Mouse (Mus musculus): ENCODE results near the gene Prune1. TPM values are rescaled to one million over a fixed set of nuclear protein-coding genes. Genes with fewer than 3 reads are reported as not detected.

Gene Prune1
- polyA plus RNA-seq, 2 experiments = 21.8 to 31.5 TPM

DNA sequence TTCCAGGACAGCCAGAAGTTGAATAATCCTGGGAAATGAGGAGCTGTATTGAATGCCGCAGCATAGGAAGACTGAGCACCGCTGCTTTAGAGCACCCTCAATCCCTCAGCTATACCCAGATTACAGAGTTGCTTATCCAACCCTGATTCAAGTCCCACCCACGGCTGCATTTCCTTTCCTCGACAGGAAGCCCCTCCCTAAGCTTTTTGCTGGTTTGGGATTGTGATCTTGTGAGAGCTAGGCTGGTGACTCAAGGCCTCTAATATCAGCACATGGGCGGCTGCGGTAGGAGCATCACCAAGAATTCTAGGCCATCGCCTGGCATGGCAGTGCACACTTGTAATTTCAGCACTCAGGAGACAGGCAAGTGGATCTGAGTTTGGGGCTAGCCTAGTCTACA is 4.6 kb upstream of the Prune1 start:
- no peak for ATAC-seq (ENCODE audit: low FRiP score, low read depth)
- Histone ChIP-seq H3K4me2 (replicated peaks; ENCODE audit: low read depth, low read length, severe bottlenecking) (no peak overlapping the region), H3K4me3 (replicated peaks; ENCODE audit: low read length) (no peak overlapping the region), H3K27me3 (ENCODE audit: control insufficient read depth, insufficient read depth, low read length) (no peaks in the 10 kb centered on the region), H3K9ac (ENCODE audit: low read depth, low read length, severe bottlenecking) (no peak overlapping the region), H3K4me1 (ENCODE audit: control insufficient read depth, insufficient read depth, low read length) (peaks cover 9% of the 10 kb centered on the region), H3K9me3 (ENCODE audit: control insufficient read depth, low read length) (no peaks in the 10 kb centered on the region), H3K36me3 (ENCODE audit: control insufficient read depth, insufficient read depth, low read length) (peaks cover 39% of the 10 kb centered on the region), H3K27ac (replicated peaks; ENCODE audit: low read depth, low read length) (no peak overlapping the region)
- no peak for TF ChIP-seq POLR2A (IDR thresholded peaks at IDR 0.05; ENCODE audit: borderline replicate concordance, extremely low read depth, insufficient read depth, insufficient read length)
- DNase-seq (ENCODE audit: low spot score) = no peak
- WGBS = 89% methylated on average over 7 of the region's 7 CpGs

DNA sequence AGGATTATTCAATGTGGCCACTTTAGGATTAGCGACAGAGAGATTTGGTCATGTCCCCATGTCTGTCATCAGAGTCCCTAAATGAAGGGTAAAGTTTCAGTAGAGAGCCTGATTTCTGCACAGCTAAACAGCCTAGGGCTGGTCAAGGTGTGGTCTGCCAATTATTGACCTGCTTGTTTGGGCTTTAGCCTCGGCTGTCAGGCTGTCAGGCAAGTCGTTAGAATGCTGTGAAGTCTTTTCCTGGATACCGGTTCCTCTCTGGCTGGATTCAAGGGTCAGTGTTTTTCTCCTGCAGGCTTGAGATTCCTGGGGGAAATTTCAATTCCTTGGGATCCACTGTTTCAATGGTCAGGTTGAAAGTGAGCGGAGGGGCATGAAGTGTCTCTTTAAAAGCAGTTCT is 4.1 kb upstream of the Prune1 start:
- Histone ChIP-seq H3K4me1 (ENCODE audit: control insufficient read depth, insufficient read depth, low read length) (peaks cover 9% of the 10 kb centered on the region), H3K9me3 (ENCODE audit: control insufficient read depth, low read length) (no peaks in the 10 kb centered on the region), H3K36me3 (ENCODE audit: control insufficient read depth, insufficient read depth, low read length) (peaks cover 36% of the 10 kb centered on the region), H3K27ac (replicated peaks; ENCODE audit: low read depth, low read length) (no peak overlapping the region), H3K4me3 (replicated peaks; ENCODE audit: low read length) (no peak overlapping the region), H3K4me2 (replicated peaks; ENCODE audit: low read depth, low read length, severe bottlenecking) (no peak overlapping the region), H3K27me3 (ENCODE audit: control insufficient read depth, insufficient read depth, low read length) (no peaks in the 10 kb centered on the region), H3K9ac (ENCODE audit: low read depth, low read length, severe bottlenecking) (no peak overlapping the region)
- ATAC-seq (ENCODE audit: low FRiP score, low read depth) (no peak), DNase-seq (ENCODE audit: low spot score) (no peak)
- whole genome bisulfite sequencing = 55% methylated on average over 5 of the region's 5 CpGs
- TF ChIP-seq POLR2A (IDR thresholded peaks at IDR 0.05; ENCODE audit: borderline replicate concordance, extremely low read depth, insufficient read depth, insufficient read length) = no peak

DNA sequence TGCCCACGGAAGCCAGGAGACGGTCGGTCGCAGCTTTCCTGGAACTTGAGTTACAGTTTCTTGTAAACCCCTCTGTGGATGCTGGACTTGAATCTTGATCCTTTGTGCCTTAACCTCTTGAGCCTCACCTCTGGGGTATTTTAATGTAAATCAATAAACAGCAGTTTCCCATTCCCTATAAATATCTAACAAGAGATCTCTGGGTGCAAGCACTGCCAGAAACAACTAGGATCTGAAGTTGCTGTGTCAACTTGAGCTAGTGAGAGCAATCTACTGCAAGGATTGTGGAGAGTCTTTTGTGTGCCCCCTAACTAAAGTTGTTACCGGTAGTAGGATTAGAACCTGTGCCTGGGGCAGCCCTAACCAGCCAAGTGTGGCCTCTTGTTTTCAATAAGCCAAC is 3.5 kb upstream of the Prune1 start:
- no peak overlapping the region for H3K27ac ChIP-seq (replicated peaks; ENCODE audit: low read depth, low read length)
- no peaks in the 10 kb centered on the region for H3K9me3 ChIP-seq (ENCODE audit: control insufficient read depth, low read length)
- H3K27me3 ChIP-seq (ENCODE audit: control insufficient read depth, insufficient read depth, low read length) = no peaks in the 10 kb centered on the region
- TF ChIP-seq POLR2A (IDR thresholded peaks at IDR 0.05; ENCODE audit: borderline replicate concordance, extremely low read depth, insufficient read depth, insufficient read length) = no peak
- H3K36me3 ChIP-seq (ENCODE audit: control insufficient read depth, insufficient read depth, low read length) = peaks cover 32% of the 10 kb centered on the region
- no peak overlapping the region for H3K9ac ChIP-seq (ENCODE audit: low read depth, low read length, severe bottlenecking)
- ATAC-seq (ENCODE audit: low FRiP score, low read depth) (no peak), DNase-seq (ENCODE audit: low spot score) (no peak)
- H3K4me2 ChIP-seq (replicated peaks; ENCODE audit: low read depth, low read length, severe bottlenecking) = no peak overlapping the region
- WGBS = 87% methylated on average over 5 of the region's 5 CpGs
- peaks cover 12% of the 10 kb centered on the region for H3K4me1 ChIP-seq (ENCODE audit: control insufficient read depth, insufficient read depth, low read length)
- no peak overlapping the region for H3K4me3 ChIP-seq (replicated peaks; ENCODE audit: low read length)

DNA sequence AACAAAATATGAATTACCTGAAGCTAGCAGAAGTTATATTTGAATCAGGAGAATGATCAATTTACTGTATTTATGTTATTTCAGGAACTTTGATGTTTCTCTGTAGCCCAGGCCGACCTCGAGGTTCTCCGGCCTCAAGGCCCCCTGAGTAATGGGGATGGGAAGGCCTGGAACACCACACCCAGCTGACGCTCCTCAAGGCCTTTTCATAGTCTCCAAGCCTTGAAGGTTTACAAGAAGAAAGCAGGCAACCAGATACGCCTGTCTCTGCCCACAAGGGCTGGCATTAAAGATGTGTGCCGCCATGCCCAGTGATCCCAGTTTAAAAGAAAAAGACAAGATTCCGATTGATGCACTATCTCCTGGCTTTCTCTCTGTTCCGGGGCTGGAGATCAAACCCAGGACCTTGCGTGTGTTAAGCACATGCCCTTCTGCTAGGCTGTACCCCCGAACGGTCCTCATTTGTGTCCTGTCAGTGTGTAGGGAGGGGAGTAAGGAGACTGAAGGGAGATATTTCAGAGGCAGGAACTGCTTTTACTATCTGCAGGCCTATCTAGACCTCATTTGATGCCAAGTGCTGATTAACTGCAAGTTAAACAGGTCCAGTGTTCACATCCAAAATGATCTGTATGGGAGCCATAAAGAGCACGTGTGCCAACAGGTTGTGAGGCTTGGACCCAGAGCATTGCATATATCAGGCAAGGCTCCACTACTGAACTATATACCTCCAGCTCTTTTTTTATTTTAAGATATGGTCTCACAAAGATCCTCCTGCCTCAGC is 2.8 kb upstream of the Prune1 start:
- H3K4me3 ChIP-seq (replicated peaks; ENCODE audit: low read length) = peak overlapping the region; percentile 77; the same call in 1 of the 2 replicates
- H3K4me1 ChIP-seq (ENCODE audit: control insufficient read depth, insufficient read depth, low read length) = peaks cover 13% of the 10 kb centered on the region
- TF ChIP-seq POLR2A (IDR thresholded peaks at IDR 0.05; ENCODE audit: borderline replicate concordance, extremely low read depth, insufficient read depth, insufficient read length) = no peak
- DNase-seq (ENCODE audit: low spot score) (no peak), ATAC-seq (ENCODE audit: low FRiP score, low read depth) (no peak)
- no peak overlapping the region for H3K9ac ChIP-seq (ENCODE audit: low read depth, low read length, severe bottlenecking)
- peaks cover 25% of the 10 kb centered on the region for H3K36me3 ChIP-seq (ENCODE audit: control insufficient read depth, insufficient read depth, low read length)
- no peak overlapping the region for H3K27ac ChIP-seq (replicated peaks; ENCODE audit: low read depth, low read length)
- peak overlapping the region; percentile 68 for H3K4me2 ChIP-seq (replicated peaks; ENCODE audit: low read depth, low read length, severe bottlenecking)
- H3K9me3 ChIP-seq (ENCODE audit: control insufficient read depth, low read length) = no peaks in the 10 kb centered on the region
- no peaks in the 10 kb centered on the region for H3K27me3 ChIP-seq (ENCODE audit: control insufficient read depth, insufficient read depth, low read length)
- WGBS = 85% methylated on average over 12 of the region's 12 CpGs

DNA sequence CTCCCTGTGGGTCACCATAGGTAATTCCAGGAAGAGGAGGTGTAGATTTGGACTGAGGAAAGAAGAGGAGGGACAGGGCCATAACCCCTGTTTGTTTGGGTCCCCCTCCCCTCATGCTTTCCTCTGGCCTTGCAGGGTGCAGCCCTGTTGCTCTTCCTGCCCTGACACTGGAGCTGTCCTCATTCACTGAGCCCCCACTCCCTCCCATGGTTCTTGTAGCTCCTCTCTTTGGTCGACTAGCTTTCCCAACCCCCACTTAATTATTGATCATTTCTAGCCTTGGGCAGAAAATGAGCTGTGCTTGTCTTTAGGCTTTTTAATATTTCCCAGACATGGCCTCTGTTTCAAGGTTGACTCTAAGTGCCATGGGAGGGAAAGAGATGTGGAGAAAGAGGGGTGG is 2.2 kb upstream of the Prune1 start:
- no peak for TF ChIP-seq POLR2A (IDR thresholded peaks at IDR 0.05; ENCODE audit: borderline replicate concordance, extremely low read depth, insufficient read depth, insufficient read length)
- WGBS = 8% methylated on average over 1 of the region's 1 CpGs
- H3K27ac ChIP-seq (replicated peaks; ENCODE audit: low read depth, low read length) = no peak overlapping the region

More for the DNA sequence above, 2.2 kb upstream of the Prune1 start:
- peaks cover 21% of the 10 kb centered on the region for H3K36me3 ChIP-seq (ENCODE audit: control insufficient read depth, insufficient read depth, low read length)
- no peaks in the 10 kb centered on the region for H3K27me3 ChIP-seq (ENCODE audit: control insufficient read depth, insufficient read depth, low read length)
- no peaks in the 10 kb centered on the region for H3K9me3 ChIP-seq (ENCODE audit: control insufficient read depth, low read length)
- peak overlapping the region; percentile 77 for H3K4me3 ChIP-seq (replicated peaks; ENCODE audit: low read length)
- H3K9ac ChIP-seq (ENCODE audit: low read depth, low read length, severe bottlenecking) = peak overlapping the region; percentile 67
- DNase-seq (ENCODE audit: low spot score) = no peak
- peak overlapping the region; percentile 68 for H3K4me2 ChIP-seq (replicated peaks; ENCODE audit: low read depth, low read length, severe bottlenecking)
- peaks cover 13% of the 10 kb centered on the region for H3K4me1 ChIP-seq (ENCODE audit: control insufficient read depth, insufficient read depth, low read length)
- no peak for ATAC-seq (ENCODE audit: low FRiP score, low read depth)

Measured in limb, embryonic 14.5 days (tissue).